Mouse (Mus musculus): ENCODE data around the gene Mbnl3. TPM values are rescaled to one million over a fixed set of nuclear protein-coding genes. Genes with fewer than 3 reads are reported as not detected.

The Mbnl3 gene
- polyA plus RNA-seq, 1 experiment from 2014 or later, result 17.8 TPM

DNA sequence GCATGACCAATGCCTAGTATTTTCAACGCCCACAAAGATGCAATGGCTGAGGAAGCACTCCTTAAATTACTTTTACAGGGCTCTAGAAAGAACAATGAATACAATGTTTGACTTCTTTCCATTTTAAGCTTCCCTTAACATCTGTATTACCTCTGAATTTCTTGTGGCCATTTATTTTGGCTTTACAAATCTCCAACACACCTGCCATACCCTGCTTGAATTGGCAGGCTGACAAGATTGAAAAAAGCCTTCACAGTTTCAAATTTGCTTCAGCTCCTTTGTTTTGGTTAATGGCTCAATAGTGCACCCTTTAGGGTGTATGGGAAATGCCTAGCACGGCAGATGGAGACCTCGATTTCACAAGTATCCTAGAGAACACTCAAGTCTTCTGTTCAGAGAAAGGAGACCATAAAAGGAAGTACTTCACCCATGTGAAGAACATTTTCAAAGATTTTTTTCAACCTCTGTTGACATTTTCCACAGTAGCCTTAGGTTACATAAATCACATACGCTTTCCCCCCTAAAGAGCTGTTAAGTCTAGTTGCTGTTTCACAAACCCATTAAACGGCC is 36.8 kb downstream of the Mbnl3 start:
- TF ChIP-seq CTCF (IDR thresholded peaks at IDR 0.05; ENCODE audit: low read depth), result no peak
- Histone ChIP-seq H3K9me3 (ENCODE audit: low read depth, low read length) (no peaks in the 10 kb centered on the region), H3K4me3 (ENCODE audit: low read depth, low read length) (no peak overlapping the region), H3K9ac (no peak overlapping the region), H3K36me3 (ENCODE audit: insufficient read depth) (no peaks in the 10 kb centered on the region), H3K27ac (ENCODE audit: low read depth) (no peak overlapping the region), H3K4me1 (ENCODE audit: insufficient read depth) (no peaks in the 10 kb centered on the region), H3K27me3 (ENCODE audit: insufficient read depth, low read length) (no peaks in the 10 kb centered on the region), H3K4me2 (no peak overlapping the region)
- ATAC-seq (ENCODE audit: insufficient read depth) (peak; percentile 49; the same call in 1 of the 2 replicates), DNase-seq (peak; percentile 66)
- 45% methylated on average over 5 of the region's 5 CpGs for WGBS

DNA sequence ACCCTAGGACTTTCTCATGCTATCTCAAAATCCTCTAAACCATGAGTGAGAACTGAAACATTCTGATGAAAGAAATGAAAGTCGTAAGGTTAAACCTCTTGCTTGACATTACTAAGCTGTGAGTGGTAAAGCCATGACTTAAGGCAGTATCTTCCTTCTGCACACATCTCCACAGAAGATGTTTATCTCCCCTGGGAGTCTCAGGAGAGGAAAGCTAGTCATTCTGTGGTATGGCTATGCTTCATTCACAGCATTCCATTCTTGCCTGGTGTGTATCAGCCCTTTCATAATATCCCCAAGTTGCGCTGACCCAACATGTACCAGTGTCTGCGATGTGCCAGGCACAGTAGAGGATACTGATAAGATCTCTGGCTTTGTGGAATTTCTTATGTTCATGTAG is 38.4 kb downstream of the Mbnl3 start:
- whole genome bisulfite sequencing, result 77% methylated on average over 3 of the region's 3 CpGs
- Histone ChIP-seq H3K27me3 (ENCODE audit: insufficient read depth, low read length) (no peaks in the 10 kb centered on the region), H3K9ac (no peak overlapping the region), H3K4me3 (ENCODE audit: low read depth, low read length) (no peak overlapping the region), H3K9me3 (ENCODE audit: low read depth, low read length) (no peaks in the 10 kb centered on the region), H3K4me1 (ENCODE audit: insufficient read depth) (no peaks in the 10 kb centered on the region), H3K36me3 (ENCODE audit: insufficient read depth) (no peaks in the 10 kb centered on the region), H3K4me2 (no peak overlapping the region), H3K27ac (ENCODE audit: low read depth) (no peak overlapping the region)
- no peak for ATAC-seq (ENCODE audit: insufficient read depth)
- TF ChIP-seq CTCF (IDR thresholded peaks at IDR 0.05; ENCODE audit: low read depth), result no peak
- no peak for DNase-seq

DNA sequence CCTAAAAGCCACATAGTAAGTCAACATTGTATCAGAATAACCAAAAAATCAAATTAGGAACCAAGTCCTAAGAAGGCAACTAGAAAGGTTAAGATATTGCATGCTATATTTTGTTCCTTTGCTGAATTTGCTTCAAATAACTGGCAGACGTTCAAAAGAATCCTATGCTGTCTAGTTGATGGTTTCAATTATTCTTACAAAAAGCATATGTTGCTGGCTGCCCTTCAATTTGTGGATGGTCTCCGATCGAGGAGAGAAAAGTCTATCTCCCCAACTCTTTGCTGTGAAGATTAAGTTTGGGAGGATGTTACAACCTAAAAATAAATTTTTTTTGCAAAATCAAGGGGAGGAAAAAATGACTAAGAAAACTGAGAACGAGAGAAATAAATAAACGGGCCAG is 41.6 kb downstream of the Mbnl3 start:
- no peak overlapping the region for H3K9ac ChIP-seq
- no peak overlapping the region for H3K27ac ChIP-seq (ENCODE audit: low read depth)
- no peak overlapping the region for H3K4me3 ChIP-seq (ENCODE audit: low read depth, low read length)
- WGBS, result 58% methylated on average over 5 of the region's 5 CpGs
- no peak for TF ChIP-seq CTCF (IDR thresholded peaks at IDR 0.05; ENCODE audit: low read depth)
- no peaks in the 10 kb centered on the region for H3K9me3 ChIP-seq (ENCODE audit: low read depth, low read length)
- DNase-seq (peak; percentile 57), ATAC-seq (ENCODE audit: insufficient read depth) (no peak)
- no peak overlapping the region for H3K4me2 ChIP-seq
- H3K4me1 ChIP-seq (ENCODE audit: insufficient read depth), result no peaks in the 10 kb centered on the region
- no peaks in the 10 kb centered on the region for H3K27me3 ChIP-seq (ENCODE audit: insufficient read depth, low read length)
- no peaks in the 10 kb centered on the region for H3K36me3 ChIP-seq (ENCODE audit: insufficient read depth)

DNA sequence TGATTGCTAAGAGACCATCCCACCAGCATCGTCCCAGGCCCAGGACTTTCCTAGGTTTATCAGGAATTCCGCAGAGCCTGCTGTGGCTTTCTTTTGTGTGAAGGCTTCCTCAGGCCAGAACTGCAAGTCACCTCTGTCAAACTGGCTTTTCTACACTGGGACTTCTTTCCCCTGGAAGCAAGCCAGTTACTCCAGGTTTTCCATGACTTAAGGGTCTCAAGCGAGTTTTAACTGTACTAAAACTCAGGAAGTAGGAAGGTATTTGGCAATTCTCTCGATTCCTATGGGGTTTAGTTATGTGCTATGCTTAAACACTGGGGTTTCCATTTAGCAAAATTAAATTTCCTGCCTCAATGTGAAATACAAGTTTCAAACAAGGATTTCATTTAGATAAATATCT is 57.9 kb downstream of the Mbnl3 start:
- no peaks in the 10 kb centered on the region for H3K4me1 ChIP-seq (ENCODE audit: insufficient read depth)
- H3K27ac ChIP-seq (ENCODE audit: low read depth), result no peak overlapping the region
- no peaks in the 10 kb centered on the region for H3K9me3 ChIP-seq (ENCODE audit: low read depth, low read length)
- WGBS, result 52% methylated on average over 4 of the region's 4 CpGs
- H3K4me2 ChIP-seq, result no peak overlapping the region
- no peak overlapping the region for H3K4me3 ChIP-seq (ENCODE audit: low read depth, low read length)
- no peak overlapping the region for H3K9ac ChIP-seq
- DNase-seq, result peak; percentile 55
- ATAC-seq (ENCODE audit: insufficient read depth), result no peak
- TF ChIP-seq CTCF (IDR thresholded peaks at IDR 0.05; ENCODE audit: low read depth), result no peak
- H3K36me3 ChIP-seq (ENCODE audit: insufficient read depth), result no peaks in the 10 kb centered on the region
- no peaks in the 10 kb centered on the region for H3K27me3 ChIP-seq (ENCODE audit: insufficient read depth, low read length)

DNA sequence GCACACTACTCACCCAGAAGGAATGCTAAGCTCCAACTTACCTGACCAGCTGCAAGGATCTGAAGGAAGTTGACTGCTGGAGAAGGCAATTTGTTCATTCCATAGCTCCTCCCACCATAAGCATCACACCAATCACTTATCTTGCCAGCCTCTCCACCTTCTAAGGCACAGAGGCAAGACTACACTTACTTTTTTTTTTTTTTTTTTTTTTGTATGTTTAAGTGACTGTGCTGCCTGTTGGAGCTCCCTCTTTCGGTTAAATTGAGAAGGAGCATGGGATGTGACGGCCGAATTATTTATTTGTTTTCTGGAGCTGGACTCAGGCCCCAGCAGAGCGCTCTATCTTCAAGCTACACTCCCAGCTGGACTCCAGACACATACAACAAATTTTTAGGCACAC is 60.0 kb downstream of the Mbnl3 start:
- WGBS, result 38% methylated on average over 4 of the region's 4 CpGs
- peak; percentile 61 for DNase-seq
- Histone ChIP-seq H3K27ac (ENCODE audit: low read depth) (no peak overlapping the region), H3K4me1 (ENCODE audit: insufficient read depth) (no peaks in the 10 kb centered on the region), H3K36me3 (ENCODE audit: insufficient read depth) (no peaks in the 10 kb centered on the region), H3K9ac (no peak overlapping the region), H3K9me3 (ENCODE audit: low read depth, low read length) (no peaks in the 10 kb centered on the region), H3K27me3 (ENCODE audit: insufficient read depth, low read length) (no peaks in the 10 kb centered on the region), H3K4me3 (ENCODE audit: low read depth, low read length) (no peak overlapping the region), H3K4me2 (no peak overlapping the region)
- ATAC-seq (ENCODE audit: insufficient read depth), result no peak
- TF ChIP-seq CTCF (IDR thresholded peaks at IDR 0.05; ENCODE audit: low read depth), result peak; percentile 40

DNA sequence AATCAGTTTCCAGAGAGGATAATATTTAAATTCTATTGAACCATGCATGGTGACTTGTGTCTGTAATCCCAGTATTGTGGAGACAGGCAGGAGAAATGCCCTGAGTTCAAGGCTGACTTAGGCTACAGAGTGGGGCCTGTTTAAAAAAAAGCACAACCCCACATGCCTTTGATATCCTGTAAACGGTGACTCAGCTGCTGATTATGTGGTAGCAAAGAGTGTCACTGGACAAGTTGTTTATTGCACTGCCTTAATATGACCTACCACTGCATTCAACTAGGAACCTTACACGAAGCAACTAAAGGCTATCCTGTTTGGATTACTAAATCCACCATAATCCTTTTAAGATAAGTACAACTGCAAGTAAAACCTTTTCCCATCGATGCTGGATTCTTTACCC is 66.3 kb downstream of the Mbnl3 start:
- no peak for TF ChIP-seq CTCF (IDR thresholded peaks at IDR 0.05; ENCODE audit: low read depth)
- no peaks in the 10 kb centered on the region for H3K9me3 ChIP-seq (ENCODE audit: low read depth, low read length)
- no peak overlapping the region for H3K9ac ChIP-seq
- H3K4me2 ChIP-seq, result no peak overlapping the region
- ATAC-seq (ENCODE audit: insufficient read depth) (no peak), DNase-seq (no peak)
- 36% methylated on average over 3 of the region's 3 CpGs for WGBS
- H3K4me1 ChIP-seq (ENCODE audit: insufficient read depth), result no peaks in the 10 kb centered on the region
- no peak overlapping the region for H3K27ac ChIP-seq (ENCODE audit: low read depth)
- H3K4me3 ChIP-seq (ENCODE audit: low read depth, low read length), result no peak overlapping the region
- no peaks in the 10 kb centered on the region for H3K36me3 ChIP-seq (ENCODE audit: insufficient read depth)
- no peaks in the 10 kb centered on the region for H3K27me3 ChIP-seq (ENCODE audit: insufficient read depth, low read length)

DNA sequence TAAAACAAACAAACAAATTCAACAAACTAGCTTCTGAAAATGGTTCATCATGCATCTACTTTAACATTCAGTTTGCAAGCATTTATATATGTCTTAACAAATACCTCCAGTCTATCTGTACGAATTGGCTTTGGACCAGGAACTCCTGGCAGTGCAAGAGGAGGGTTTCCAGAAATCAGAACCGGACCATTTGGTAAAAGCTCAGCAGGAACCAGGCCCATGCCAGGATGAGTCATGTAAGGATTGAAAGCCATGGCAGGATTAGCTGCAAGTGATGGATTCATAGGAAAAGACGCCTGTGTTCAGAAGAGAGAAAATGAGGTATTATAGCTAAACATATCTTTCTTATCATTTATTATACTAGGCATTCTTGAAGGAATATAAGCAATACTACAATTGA is 75.0 kb downstream of the Mbnl3 start:
- Histone ChIP-seq H3K27ac (ENCODE audit: low read depth) (no peak overlapping the region), H3K9me3 (ENCODE audit: low read depth, low read length) (no peaks in the 10 kb centered on the region), H3K9ac (no peak overlapping the region), H3K4me1 (ENCODE audit: insufficient read depth) (no peaks in the 10 kb centered on the region), H3K4me3 (ENCODE audit: low read depth, low read length) (no peak overlapping the region), H3K36me3 (ENCODE audit: insufficient read depth) (no peaks in the 10 kb centered on the region), H3K4me2 (no peak overlapping the region), H3K27me3 (ENCODE audit: insufficient read depth, low read length) (no peaks in the 10 kb centered on the region)
- TF ChIP-seq CTCF (IDR thresholded peaks at IDR 0.05; ENCODE audit: low read depth), result no peak
- no peak for ATAC-seq (ENCODE audit: insufficient read depth)
- WGBS, result 70% methylated on average over 3 of the region's 3 CpGs
- no peak for DNase-seq

DNA sequence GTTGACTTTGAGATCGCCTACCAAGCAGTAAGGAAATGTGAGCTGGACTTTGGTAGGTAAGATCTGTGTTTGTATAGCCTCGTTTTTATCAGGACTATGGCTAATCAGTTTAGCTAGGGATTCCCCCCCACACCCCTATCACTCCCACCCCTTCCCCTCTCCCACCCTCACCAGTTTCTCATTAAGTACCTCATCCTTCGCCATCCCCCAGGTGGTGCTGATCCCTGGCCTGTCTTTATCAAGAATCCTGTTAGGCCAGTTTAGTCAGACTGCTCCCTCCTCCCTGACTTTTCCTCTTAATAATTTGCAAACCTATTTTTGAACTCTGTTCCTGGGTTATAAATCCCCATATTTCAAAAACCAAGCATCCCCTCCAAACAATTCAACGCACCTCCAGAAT is 103.6 kb downstream of the Mbnl3 start:
- DNase-seq, result peak; percentile 11

More for the DNA sequence above, 103.6 kb downstream of the Mbnl3 start:
- no peaks in the 10 kb centered on the region for H3K36me3 ChIP-seq (ENCODE audit: insufficient read depth)
- no peak overlapping the region for H3K9ac ChIP-seq
- WGBS, result 40% methylated on average over 4 of the region's 4 CpGs
- H3K9me3 ChIP-seq (ENCODE audit: low read depth, low read length), result no peaks in the 10 kb centered on the region
- no peaks in the 10 kb centered on the region for H3K4me1 ChIP-seq (ENCODE audit: insufficient read depth)
- ATAC-seq (ENCODE audit: insufficient read depth), result peak; percentile 66; the same call in 1 of the 2 replicates
- 0 out of 2 replicates have a peak overlapping the region, but pooled peaks have one; percentile 30 for H3K27ac ChIP-seq (ENCODE audit: low read depth)
- no peak overlapping the region for H3K4me3 ChIP-seq (ENCODE audit: low read depth, low read length)
- H3K27me3 ChIP-seq (ENCODE audit: insufficient read depth, low read length), result no peaks in the 10 kb centered on the region
- no peak for TF ChIP-seq CTCF (IDR thresholded peaks at IDR 0.05; ENCODE audit: low read depth)
- H3K4me2 ChIP-seq, result no peak overlapping the region

All from lung, embryonic 14.5 days (tissue).